Mouse (Mus musculus): ENCODE data around the gene Snrnp70. TPM values are rescaled to one million over a fixed set of nuclear protein-coding genes. Genes with fewer than 3 reads are reported as not detected.
A peak's percentile ranks its signal among the peaks of the same experiment; 100 is the strongest.

Snrnp70 gene
- polyA plus RNA-seq, 1 experiment from 2014 or later: 88.2 TPM

DNA sequence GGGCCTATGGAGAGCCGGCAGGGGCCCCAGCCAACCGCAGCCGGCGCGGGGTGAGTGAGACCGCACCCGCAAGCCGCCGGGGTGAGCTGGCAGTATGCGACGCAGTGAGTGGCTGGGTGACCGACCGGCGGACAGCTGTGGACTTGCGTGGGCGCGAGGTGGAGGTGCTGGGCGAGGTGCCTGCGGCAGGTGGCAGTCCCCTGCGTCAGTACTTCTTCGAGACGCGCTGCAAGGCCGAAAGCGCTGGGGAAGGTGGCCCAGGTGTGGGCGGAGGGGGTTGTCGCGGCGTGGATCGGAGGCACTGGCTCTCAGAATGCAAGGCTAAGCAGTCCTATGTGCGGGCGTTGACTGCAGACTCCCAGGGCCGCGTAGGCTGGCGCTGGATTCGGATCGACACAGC is 20.1 kb upstream of the Snrnp70 start:
- Histone ChIP-seq H3K4me3 (ENCODE audit: low read depth, low read length) (peak overlapping the region; percentile 15; the same call in 1 of the 2 replicates), H3K4me2 (peak overlapping the region; percentile 48), H3K9me3 (ENCODE audit: low read depth, low read length) (no peaks in the 10 kb centered on the region), H3K27me3 (ENCODE audit: insufficient read depth, low read length) (peaks cover 66% of the 10 kb centered on the region), H3K27ac (ENCODE audit: low read depth) (no peak overlapping the region), H3K9ac (peak overlapping the region; percentile 23; the same call in 1 of the 2 replicates), H3K4me1 (ENCODE audit: insufficient read depth) (peaks cover 17% of the 10 kb centered on the region; the same call in 1 of the 2 replicates), H3K36me3 (ENCODE audit: insufficient read depth) (peaks cover 2% of the 10 kb centered on the region; the same call in 1 of the 2 replicates)
- ATAC-seq (ENCODE audit: insufficient read depth): no peak
- no peak for TF ChIP-seq CTCF (IDR thresholded peaks at IDR 0.05; ENCODE audit: low read depth)
- DNase-seq: no peak
- WGBS: 10% methylated on average over 37 of the region's 37 CpGs

DNA sequence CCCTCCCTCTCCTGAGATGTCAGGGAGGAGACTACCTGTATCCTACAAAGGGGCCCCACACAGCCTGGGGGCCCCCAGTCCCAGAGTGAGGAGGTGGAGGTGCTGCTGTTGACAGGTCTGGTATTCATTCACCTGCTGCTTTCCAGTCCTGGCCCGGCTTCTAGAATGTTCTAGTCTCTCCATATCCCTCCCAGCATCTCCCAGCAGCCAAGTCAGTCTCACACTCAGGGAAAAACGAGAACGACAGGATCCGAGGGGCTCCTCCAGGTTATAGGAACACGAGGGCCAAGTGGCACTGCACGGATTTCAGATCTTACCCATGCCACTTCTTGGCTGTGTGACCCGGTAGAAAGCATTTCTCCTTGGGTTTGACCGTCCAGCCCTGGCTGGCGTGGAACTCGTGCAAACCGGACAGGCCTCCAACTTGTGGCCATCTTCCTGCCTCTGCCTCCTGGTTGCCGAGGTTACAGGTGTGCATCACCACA is 19.2 kb upstream of the Snrnp70 start:
- Histone ChIP-seq H3K4me3 (ENCODE audit: low read depth, low read length) (peak overlapping the region; percentile 54; the same call in 1 of the 2 replicates), H3K36me3 (ENCODE audit: insufficient read depth) (no peaks in the 10 kb centered on the region), H3K27ac (ENCODE audit: low read depth) (no peak overlapping the region), H3K9me3 (ENCODE audit: low read depth, low read length) (no peaks in the 10 kb centered on the region), H3K9ac (no peak overlapping the region), H3K4me1 (ENCODE audit: insufficient read depth) (peaks cover 13% of the 10 kb centered on the region; the same call in 1 of the 2 replicates), H3K4me2 (peak overlapping the region; percentile 90), H3K27me3 (ENCODE audit: insufficient read depth, low read length) (peaks cover 68% of the 10 kb centered on the region)
- ATAC-seq (ENCODE audit: insufficient read depth) (no peak), DNase-seq (no peak)
- no peak for TF ChIP-seq CTCF (IDR thresholded peaks at IDR 0.05; ENCODE audit: low read depth)
- 45% methylated on average over 12 of the region's 12 CpGs for WGBS

- Histone ChIP-seq H3K4me1 (ENCODE audit: insufficient read depth) (peaks cover 13% of the 10 kb centered on the region; the same call in 1 of the 2 replicates), H3K27ac (ENCODE audit: low read depth) (peak overlapping the region; percentile 72), H3K27me3 (ENCODE audit: insufficient read depth, low read length) (peaks cover 74% of the 10 kb centered on the region), H3K9me3 (ENCODE audit: low read depth, low read length) (no peaks in the 10 kb centered on the region), H3K36me3 (ENCODE audit: insufficient read depth) (no peaks in the 10 kb centered on the region), H3K4me3 (ENCODE audit: low read depth, low read length) (peak overlapping the region; percentile 54), H3K9ac (peak overlapping the region; percentile 56), H3K4me2 (peak overlapping the region; percentile 90)
- ATAC-seq (ENCODE audit: insufficient read depth) (peak; percentile 45), DNase-seq (no peak)
- 1% methylated on average over 26 of the region's 27 CpGs for WGBS
- TF ChIP-seq CTCF (IDR thresholded peaks at IDR 0.05; ENCODE audit: low read depth): no peak
These were observed 18.6 kb upstream of the Snrnp70 start for GRCm38 (mm10) chr7:45413864-45414739.

- H3K9me3 ChIP-seq (ENCODE audit: low read depth, low read length): no peaks in the 10 kb centered on the region
- H3K4me1 ChIP-seq (ENCODE audit: insufficient read depth): peaks cover 13% of the 10 kb centered on the region; the same call in 1 of the 2 replicates
- peak; percentile 67 for ATAC-seq (ENCODE audit: insufficient read depth)
- peak within 1 kb of the TSS; percentile 72 for H3K27ac ChIP-seq (ENCODE audit: low read depth)
- peak within 1 kb of the TSS; percentile 90 for H3K4me2 ChIP-seq
- DNase-seq: peak; percentile 76
- H3K27me3 ChIP-seq (ENCODE audit: insufficient read depth, low read length): peaks cover 74% of the 10 kb centered on the region
- WGBS: 1% methylated on average over 45 of the region's 45 CpGs
- peak within 1 kb of the TSS; percentile 54 for H3K4me3 ChIP-seq (ENCODE audit: low read depth, low read length)
- H3K36me3 ChIP-seq (ENCODE audit: insufficient read depth): no peaks in the 10 kb centered on the region
- H3K9ac ChIP-seq: peak within 1 kb of the TSS; percentile 56
- TF ChIP-seq CTCF (IDR thresholded peaks at IDR 0.05; ENCODE audit: low read depth): no peak
These were observed 17.7 kb upstream of the Snrnp70 start, which contains the start of gene Ntf5 for GRCm38 (mm10) chr7:45413113-45413863. Ntf5 (plus strand) TSS chr7:45413695.

DNA sequence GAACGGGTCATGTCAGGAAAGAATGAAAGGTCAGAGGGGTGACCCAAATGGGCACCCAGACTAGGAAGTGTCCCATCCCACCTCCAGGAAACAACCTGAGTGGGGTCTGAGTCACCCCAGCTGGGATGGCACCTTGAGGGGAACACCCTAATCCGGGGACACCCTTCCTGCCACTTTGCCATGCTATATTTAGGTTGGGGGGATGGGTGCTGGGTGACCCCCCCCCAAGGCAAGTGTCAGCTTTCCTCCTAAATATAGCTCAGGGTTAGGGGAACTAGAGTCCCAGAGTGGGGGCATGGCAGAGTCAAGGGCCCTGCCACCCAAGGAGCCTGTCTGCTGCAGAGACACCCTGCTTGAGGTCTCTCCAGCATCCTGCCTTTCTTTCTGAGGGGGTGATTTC is 16.9 kb upstream of the Snrnp70 start:
- no peak for DNase-seq
- Histone ChIP-seq H3K27me3 (ENCODE audit: insufficient read depth, low read length) (peaks cover 75% of the 10 kb centered on the region), H3K27ac (ENCODE audit: low read depth) (no peak overlapping the region), H3K4me1 (ENCODE audit: insufficient read depth) (peaks cover 9% of the 10 kb centered on the region; the same call in 1 of the 2 replicates), H3K4me2 (no peak overlapping the region), H3K4me3 (ENCODE audit: low read depth, low read length) (no peak overlapping the region), H3K9me3 (ENCODE audit: low read depth, low read length) (no peaks in the 10 kb centered on the region), H3K36me3 (ENCODE audit: insufficient read depth) (no peaks in the 10 kb centered on the region), H3K9ac (no peak overlapping the region)
- 69% methylated on average over 2 of the region's 2 CpGs for WGBS
- TF ChIP-seq CTCF (IDR thresholded peaks at IDR 0.05; ENCODE audit: low read depth): no peak
- ATAC-seq (ENCODE audit: insufficient read depth): no peak

GRCm38 (mm10) chr7:45409497-45410163 is 14.1 kb upstream of the Snrnp70 start:
- no peak for DNase-seq
- Histone ChIP-seq H3K4me2 (no peak overlapping the region), H3K9me3 (ENCODE audit: low read depth, low read length) (no peaks in the 10 kb centered on the region), H3K27me3 (ENCODE audit: insufficient read depth, low read length) (peaks cover 75% of the 10 kb centered on the region), H3K27ac (ENCODE audit: low read depth) (no peak overlapping the region), H3K4me1 (ENCODE audit: insufficient read depth) (peaks cover 6% of the 10 kb centered on the region; the same call in 1 of the 2 replicates), H3K4me3 (ENCODE audit: low read depth, low read length) (no peak overlapping the region), H3K9ac (no peak overlapping the region), H3K36me3 (ENCODE audit: insufficient read depth) (no peaks in the 10 kb centered on the region)
- WGBS: 83% methylated on average over 8 of the region's 8 CpGs
- ATAC-seq (ENCODE audit: insufficient read depth): no peak
- TF ChIP-seq CTCF (IDR thresholded peaks at IDR 0.05; ENCODE audit: low read depth): no peak
